Mouse (Mus musculus): ENCODE results near the gene Wwp2.

The Wwp2 gene

DNA sequence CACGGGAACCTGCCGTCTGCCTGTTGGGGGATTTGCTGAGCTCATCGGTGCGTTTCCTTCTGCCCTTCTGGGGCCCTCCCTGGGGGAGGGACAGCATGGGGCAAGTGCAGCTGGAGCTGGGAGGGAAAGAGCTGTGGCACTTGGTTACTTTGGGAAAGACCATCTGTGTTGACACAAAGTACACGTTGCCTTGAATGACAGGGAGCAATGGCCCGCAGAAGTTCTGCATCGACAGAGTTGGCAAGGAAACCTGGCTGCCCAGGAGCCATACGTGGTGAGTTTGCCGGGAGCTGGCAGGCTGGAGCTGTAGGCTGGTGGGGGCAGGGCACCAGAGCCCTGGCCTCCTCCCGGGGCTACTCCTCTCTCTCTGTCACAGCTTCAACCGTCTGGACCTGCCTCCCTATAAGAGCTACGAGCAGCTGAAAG is 120.4 kb downstream of the Wwp2 start:
- DNase-seq (ENCODE audit: low spot score in 2 of 2), result no peak

DNA sequence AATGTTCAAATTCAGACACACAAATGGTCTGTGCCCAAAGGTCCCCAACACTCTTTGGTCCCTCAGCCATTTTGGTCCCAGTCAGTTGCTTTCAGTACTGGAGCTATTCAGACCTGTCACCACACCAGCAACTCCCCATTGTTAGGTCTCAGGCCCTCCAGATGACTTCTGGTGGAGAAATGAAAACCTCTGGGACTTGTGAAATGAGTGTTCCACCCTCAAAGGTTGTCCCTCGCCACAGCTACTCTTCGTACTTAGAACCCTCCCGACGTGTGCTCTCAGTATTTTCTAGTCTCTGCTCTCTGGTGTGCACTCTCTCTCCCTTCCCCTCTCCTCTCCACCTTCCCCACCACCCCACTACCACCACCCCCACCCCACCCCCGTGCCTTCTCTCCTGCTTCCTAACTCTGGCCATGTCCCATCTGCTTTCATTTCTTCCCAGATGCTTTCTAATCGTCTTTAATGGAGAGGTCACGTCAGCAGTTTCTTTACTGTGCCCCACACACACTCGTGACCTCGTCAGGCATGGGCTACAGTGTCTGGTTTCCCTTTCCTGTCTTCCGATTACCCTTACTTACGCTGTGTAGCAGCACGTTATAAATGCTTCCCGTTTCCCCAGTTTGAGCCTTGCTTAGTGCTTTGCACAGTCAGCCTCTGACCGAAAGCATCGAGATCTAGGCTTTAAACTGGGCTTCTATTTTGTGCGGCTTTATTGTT is 124.8 kb downstream of the Wwp2 start:
- peak; percentile 22 to 57 for DNase-seq (ENCODE audit: low spot score in 2 of 2)

DNA sequence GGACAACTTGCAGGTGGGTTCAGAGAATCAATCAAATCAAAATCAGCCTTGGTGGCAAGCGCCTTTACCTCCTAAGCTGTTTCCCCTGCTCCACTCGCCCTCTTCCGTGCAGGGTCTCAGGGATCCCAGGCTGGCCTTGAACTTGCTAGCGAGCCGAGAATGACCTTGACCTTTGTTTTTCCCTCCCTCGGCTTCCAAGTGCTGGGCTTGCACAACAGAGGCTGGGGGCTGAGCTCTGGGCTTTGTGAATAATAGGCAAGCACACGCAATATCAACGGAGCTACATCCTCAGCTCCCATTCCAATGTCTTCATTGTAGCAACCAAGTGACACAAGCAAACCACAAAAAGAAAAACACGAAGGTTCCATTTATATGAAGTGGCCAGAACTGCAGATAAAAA is 126.0 kb downstream of the Wwp2 start:
- DNase-seq (ENCODE audit: low spot score in 2 of 2), result no peak

DNA sequence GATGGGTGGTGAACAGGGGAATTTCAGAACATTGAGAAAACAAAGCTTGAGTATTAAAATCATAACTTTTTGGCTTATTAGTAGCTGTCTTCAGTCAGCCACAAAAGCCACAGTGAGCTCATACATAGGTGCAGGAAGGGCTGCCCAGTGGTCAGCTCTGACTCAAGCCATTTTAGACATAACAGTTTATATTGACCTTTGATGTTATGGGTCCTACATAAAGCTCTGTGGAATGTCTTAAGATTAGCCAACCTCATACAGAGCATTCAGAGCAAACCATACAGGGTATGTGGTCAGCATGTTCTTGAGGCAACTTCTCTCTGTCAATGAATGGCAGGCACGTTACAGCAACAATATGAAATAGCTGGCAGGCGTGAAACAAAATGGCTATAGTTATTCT is 134.9 kb downstream of the Wwp2 start:
- peak in 1 of 2 experiments; percentile 42 for DNase-seq (ENCODE audit: low spot score in 2 of 2)

DNA sequence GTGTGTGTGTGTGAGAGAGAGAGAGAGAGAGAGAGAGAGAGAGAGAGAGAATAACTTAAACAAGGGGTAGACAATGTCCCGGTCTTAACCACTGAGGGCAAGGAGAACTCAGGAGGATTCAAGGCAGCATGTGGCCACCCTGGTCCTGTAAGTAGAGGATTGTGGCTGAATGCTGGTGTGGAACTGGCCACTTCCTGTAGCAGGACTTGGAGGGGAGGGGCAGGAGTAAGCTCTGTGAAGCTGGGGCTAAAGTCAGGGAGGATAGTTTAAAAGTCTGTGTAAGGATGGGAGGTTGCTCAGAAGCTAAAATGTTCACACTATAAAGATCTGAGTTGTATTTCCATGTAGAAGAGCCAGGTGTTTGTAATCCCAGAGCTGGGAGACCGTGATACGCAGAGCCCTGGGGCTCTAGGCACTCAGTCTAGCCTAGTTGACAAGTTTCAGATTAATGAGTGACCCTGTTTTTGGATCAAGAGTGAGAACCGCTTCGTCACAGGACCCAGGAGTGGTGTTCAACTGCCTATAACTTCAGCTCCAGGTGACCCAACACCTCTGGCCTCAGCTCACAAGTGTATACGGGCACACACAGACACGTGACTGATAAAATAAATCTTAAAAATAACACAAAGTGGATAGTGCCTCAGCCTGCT is 135.4 kb downstream of the Wwp2 start:
- DNase-seq (ENCODE audit: low spot score in 2 of 2), result peak in 1 of 2 experiments; percentile 28

DNA sequence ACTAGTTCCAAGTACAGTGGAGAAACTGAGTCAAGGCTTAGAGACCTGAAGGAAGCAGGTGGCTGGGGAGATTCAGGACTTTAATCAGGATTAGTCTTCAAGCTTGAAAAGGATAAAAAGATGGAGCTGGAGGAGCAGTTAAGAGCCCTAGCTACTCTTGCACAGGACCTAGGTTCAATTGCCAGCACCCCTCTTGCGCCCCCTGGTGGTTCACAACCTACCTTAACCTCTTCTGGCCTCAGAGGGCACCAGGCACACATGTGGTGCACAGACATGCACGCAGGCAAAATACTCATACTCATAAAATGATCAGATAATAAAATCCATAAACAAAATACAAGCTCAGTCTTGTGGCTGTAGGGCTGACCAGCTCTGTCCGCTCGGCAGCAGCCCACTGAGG is 136.3 kb downstream of the Wwp2 start:
- peak; percentile 69 to 79 for DNase-seq (ENCODE audit: low spot score in 2 of 2)

DNA sequence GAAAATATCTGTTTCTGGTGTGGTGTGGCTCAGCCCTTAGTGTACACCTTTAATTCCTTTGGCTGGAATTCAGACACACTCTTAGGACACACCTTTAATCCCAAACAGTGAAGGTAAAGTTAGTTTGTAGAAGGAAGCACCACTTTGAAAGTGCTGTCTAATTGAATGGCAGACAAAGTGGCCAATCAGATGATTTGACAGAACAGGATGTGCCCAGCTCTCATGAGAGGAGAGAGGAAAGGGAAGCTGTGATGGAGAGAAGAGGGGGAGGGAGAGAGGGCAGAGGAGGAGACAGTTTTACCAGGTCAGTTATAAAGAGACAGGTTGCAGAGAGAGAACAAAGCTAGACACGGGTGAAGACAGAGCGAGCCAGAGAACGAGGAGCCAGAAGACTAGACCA is 138.6 kb downstream of the Wwp2 start:
- no peak for DNase-seq (ENCODE audit: low spot score in 2 of 2)

DNA sequence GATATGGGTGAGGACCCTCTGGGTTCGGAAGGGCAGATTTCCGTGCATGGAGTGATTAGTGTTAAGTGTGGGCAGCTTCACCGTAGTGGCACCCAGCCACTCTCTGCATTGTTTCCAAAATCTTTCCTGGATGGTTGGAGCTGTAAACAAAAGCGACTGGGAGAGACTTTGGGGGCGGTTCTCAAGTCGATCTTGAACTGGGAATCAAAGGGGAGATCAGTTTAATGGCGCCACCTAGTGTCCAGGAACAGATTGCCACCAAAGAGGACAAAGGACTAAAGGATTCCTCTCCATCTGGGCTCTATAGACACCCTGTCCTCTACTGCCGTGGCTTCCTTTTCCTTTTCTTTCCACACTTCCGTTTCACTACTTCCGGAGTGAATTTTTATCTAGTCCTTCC is 140.5 kb downstream of the Wwp2 start:
- peak; percentile 58 to 68 for DNase-seq (ENCODE audit: low spot score in 2 of 2)

DNA sequence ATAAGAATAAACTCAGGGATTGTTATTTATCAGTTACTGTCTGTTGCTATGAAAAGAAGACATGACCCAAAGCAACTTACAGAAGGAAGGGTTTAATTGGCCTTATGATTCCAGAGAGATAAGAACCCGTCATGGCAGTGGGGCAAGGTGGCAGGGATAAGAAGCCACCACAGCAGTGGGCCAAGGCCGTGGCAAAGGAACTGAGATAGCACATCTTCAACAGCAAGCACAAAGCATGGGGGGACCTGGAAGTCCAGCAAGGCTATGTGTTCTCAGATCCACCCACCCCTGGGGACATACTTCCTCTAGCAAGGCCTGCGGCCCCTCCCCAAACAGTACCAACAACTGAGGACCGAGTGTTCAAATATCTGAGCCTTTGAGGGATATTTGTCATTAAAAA is 141.5 kb downstream of the Wwp2 start:
- no peak for DNase-seq (ENCODE audit: low spot score in 2 of 2)

DNA sequence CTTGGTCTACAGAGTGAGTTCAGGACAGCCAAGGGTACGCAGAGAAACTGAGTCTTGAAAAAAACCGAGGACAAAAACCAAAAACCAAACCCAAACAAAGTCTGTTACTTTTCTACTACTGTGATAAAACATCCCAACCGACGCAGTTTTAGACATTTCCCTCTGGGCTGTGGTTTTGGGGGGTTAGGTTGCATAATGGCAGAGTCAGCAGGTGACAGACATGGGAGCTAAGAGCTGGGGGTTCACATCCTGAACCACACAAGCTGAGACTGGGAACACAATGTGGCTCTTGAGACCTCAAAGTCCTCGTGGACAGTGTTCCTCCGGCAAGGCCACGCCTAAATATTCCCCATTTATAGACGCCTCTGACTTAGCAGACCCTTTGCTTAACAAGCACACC is 142.0 kb downstream of the Wwp2 start:
- no peak for DNase-seq (ENCODE audit: low spot score in 2 of 2)

DNA sequence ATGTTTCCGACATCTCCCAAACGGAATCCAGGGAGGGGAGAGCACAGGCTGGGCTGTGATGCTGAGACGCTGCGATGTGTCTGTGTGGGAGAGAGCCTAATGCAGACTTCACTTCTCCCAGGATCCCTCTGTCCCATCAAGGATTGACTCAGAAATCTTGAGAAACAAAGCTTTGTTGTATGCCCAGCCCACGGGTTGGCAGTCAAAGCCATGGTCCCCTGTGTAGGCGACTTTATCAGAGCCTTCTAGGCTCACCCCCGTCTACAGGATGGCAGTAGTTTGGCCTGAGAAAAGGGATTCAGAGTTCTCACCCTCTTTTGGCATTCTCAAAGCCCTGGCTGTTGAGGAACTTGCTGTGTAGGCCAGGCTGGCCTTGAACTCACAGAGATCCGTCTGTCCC is 142.4 kb downstream of the Wwp2 start:
- no peak for DNase-seq (ENCODE audit: low spot score in 2 of 2)

DNA sequence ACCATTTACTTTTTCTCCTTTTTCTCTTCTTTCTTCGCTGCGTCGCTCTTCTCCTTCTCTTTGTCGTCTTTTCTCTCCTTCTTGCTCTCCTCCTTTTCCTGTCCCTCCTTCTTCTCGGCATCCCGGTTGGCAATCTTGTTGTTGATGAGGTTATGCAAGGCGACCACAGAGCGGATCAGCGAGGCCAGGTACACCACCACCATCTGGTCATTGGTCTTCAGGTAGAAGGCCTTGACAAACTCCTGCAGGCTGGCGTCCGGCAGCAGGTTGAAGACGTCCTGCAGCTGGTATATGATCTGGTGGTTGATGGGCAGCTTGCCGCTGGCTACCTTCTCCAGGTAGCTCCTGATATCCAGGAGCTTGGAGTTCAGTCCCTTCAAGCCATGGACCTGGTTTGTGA is 144.7 kb downstream of the Wwp2 start:
- DNase-seq (ENCODE audit: low spot score in 2 of 2), result no peak

DNA sequence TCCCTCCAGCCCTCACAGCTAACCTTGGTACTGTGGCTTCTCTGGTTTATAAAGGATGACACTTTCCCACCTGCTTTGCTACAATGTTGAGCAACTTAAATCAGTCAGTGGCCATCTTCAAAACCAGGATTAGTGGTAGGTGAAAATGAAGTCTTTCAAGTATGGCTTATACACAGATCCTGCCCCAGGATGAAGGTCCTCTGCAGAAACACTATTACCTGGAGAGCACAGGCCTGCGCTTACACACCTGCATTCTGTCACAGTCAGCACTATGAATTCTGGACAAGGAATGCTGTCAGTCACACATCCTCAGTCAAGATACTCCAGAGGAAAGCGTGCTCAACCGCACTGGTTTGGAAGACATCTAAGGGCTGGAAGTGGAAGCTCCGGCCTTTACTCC is 145.4 kb downstream of the Wwp2 start:
- no peak for DNase-seq (ENCODE audit: low spot score in 2 of 2)

DNA sequence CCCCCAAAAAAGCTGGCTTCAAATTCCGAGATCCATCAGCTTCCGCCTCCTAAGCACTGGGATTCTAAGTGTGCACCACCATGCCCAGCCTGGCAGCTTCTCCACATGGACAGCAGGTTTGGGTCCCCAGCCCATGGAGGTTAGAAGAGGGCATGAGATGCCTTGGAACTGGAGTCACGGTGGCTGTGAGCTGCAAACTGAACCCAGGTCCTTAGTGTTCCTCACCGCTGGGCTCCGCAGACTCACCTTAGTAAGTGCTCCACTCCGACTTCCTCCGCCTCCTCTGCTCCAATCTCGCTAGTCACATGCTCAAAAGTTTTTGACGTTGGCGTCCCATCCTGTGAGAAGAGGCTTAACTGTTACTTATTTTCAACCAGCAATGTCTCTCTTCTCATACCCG is 146.0 kb downstream of the Wwp2 start:
- DNase-seq (ENCODE audit: low spot score in 2 of 2), result no peak

DNA sequence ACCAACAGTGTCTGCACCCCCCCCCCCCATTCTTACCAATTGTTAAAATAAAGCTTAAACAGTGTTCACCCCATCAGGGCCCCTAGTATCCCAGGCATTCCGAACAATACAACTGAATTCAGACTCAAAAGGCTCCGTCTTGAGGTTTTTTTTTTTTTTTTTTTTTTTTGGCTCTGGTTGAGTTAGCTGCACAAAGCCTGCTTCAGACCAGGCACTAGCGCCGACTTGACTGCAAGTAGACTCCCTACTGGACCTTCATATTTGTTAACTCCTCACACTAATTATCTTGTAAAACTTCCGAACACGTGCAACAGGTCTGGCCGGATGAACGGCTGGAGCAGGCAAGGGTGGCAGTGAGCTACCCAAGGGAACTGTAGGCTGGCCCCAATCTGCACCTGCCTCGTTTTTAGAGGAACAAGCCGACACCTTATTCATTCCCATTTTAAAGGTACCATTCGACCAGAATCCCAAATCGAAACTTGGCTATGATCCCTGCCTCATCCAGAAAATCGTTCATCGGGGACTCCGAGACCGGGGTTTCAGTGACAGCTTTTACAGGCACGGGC is 151.3 kb downstream of the Wwp2 start:
- no peak for DNase-seq (ENCODE audit: low spot score in 2 of 2)

DNA sequence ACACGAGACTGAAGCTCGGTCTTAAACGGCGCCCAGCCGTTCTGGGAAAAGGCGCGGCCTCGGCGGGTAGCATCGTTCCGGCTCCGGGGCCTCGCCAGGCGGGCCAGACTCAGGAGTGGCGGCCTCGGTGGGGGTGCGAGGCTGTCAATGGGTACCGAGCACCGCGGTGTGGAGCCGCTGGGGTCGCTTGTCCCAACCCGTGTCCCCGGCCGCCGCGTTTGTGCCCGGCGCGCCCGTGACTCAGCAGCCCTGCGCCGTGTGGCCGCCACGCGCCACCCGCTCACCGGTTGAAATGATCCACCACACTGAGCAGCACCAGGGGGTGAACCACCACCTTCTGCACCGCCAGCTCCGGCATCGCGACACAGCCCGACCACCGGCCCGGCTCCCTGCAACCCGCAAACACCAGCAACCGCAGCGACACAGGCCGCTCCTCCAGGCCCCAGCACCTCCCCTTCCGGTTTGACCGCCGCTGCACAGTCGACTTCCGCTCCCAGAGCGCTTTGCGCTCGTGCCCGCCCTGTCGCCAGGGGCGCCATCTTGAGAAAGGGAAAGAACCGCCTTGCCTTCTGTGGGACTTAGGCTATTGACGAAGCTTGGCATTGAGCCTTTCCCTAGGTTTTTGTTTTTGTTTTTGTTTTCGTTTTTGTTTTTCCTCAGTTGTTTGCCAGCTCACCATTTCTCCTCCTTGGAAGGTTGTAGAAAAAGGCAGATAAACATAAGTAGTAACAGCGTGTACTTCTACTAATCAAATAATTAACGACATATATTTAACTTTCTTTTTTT is 152.0 kb downstream of the Wwp2 start, which contains the start of gene Psmd7:
Gene Psmd7, minus strand, starts transcription at position 470 of the 786 bp plus-strand sequence.
- peak; percentile 91 to 92 for DNase-seq (ENCODE audit: low spot score in 2 of 2)

DNA sequence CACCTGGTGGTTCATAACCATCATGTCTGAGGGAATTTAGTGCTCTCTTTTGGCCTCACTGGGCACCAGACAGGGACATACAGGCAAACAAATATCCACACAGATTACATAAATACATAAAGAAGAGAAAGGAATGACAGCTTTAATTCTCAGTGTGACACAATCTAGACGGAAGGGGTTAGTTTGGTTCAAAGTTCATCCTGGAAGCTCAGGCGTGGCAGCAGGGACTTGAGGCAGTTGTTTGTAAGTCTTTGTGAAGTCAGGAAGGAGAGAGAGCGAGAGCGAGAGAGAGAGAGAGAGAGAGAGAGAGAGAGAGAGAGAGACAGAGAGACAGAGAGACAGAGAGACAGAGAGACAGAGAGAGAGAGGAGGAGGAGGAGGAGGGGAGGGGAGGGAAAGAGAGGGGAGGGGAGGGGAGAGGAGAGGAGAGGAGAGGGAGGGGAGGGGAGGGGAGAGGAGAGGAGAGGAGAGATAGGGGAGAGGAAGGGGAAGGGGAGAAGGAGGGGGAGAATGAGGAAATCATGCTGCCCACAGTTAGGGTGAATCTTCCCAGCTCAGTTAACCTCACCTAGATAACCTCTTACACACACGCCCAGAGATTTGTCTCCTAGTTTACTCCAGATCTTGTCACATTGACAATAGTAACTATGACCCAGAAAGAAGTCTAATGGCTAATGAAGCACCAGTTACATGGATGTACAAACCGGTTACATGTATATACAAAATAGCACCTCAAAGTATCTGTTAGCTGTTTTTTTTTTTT is 158.0 kb downstream of the Wwp2 start:
- DNase-seq (ENCODE audit: low spot score in 2 of 2), result no peak

DNA sequence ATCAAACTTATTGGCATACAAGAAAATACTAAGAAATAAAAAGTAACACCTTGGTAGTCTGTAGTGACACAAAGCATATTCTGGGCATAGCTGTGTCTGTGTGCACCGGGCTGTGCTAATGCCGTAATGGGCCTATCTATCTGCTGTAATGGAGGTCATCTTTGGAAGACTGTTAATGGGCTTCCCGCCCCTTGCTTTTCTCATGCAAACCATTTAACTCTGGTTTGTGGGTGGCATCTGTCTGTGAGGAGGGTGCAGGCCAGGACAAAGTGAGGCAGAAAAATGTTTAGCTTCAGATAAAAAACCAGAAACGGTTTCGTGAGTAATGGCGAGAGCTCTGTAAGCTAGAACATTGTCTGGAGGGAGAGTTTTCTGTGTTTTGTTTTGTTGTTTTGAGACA is 158.7 kb downstream of the Wwp2 start:
- DNase-seq (ENCODE audit: low spot score in 2 of 2), result no peak

DNA sequence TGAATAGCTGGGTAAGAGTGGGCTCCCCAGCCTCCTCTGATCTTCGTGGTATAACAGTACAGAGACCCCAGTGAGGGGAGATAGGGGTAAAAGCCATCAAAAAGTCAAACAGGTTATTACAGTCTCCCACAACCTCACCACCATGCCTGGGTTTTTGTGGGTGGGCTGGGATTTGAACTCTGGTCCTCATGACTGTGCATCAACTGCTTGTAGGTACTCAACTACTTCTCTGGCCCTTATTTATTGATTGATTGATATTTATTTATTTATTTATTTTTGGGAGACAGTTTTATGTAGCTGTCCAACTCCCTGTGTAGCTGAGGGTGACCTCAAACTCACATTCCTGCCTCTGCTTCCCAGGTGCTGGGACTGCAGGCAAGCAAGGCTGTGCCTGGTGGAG is 161.6 kb downstream of the Wwp2 start:
- DNase-seq (ENCODE audit: low spot score in 2 of 2), result no peak

DNA sequence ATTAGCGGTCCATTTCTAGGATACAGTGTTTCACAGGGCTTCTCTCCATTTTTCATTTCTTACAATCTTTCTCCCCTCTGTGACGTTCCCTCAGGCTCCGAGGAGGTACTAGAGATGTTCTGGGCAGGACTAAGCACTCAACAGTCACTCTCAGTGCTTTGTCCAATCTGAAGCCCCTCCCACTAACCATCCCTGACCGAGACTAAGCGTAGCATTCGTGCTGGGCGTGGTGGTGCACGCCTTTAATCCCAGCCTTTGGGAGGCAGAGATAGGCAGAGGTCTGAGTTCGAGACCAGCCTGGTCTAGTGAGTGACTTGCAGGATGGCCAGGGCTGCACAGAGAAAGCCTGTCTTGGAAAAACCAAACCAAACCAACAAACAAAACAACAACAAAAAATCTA is 163.5 kb downstream of the Wwp2 start:
- DNase-seq (ENCODE audit: low spot score in 2 of 2), result no peak

DNA sequence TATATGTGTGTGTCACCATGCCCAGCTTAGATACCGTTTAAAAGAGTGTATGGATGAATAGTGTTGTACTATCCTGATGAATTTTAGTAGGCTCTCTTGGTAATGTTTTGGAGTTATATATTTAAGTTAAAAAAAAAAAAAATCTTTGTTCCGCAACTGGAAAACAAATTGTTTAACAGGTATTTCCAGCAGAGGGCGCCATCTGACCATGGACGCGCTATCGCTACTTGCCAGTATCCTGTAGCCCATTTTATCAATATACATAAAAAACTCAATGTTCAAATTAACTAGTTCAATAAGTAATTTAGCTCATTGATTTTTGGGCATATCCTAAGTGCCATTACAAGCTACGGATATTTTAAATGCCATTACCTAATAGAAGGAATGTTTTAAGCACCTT is 166.9 kb downstream of the Wwp2 start:
- DNase-seq (ENCODE audit: low spot score in 2 of 2), result peak; percentile 37 to 57

Data from natural killer cell, adult 2 months (primary cell).